Mouse (Mus musculus): ENCODE results near the gene Nos1.

DNA sequence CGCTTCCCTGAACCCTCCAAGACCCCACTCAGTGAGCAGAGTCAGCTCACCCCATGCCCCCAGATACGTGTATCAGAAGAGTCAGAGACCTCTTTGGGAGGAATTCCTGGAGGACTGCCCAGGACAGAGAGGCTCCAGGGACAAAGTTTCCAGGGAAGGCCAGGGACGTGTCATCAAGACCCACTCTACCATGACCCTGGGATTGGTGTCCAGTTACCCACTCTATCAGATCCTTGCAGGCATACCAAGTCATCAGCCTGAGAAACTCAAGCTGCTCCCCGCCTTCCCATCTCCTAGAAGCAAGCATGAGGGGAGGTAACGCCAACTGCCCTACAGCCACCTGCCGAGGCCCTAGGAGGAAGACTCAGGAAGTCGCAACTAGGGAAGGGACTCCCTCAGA is 39.6 kb downstream of the Nos1 start:
- no peak for TF ChIP-seq GATA1 (IDR thresholded peaks at IDR 0.05; ENCODE audit: borderline replicate concordance, low read length)
- no peak for TF ChIP-seq FLI1 (IDR thresholded peaks at IDR 0.05; ENCODE audit: low read length)

Measured in megakaryocyte, embryonic 14.5 days (primary cell).